Mouse (Mus musculus): ENCODE measurements around the gene Gpr119.
A peak's percentile ranks its signal among the peaks of the same experiment; 100 is the strongest.

Gene Gpr119

GRCm38 (mm10) chrX:48674171-48674570, at the start of gene Gpr119:
Gene Gpr119 (minus strand): TSS chrX:48674478.
- no peak for DNase-seq (ENCODE audit: low spot score)

GRCm38 (mm10) chrX:48712846-48713245, 38.6 kb upstream of the Gpr119 start:
- DNase-seq (ENCODE audit: low spot score) = no peak

- no peak for DNase-seq (ENCODE audit: low spot score)
Measured at GRCm38 (mm10) chrX:48709701-48710100, 35.4 kb upstream of the Gpr119 start.

GRCm38 (mm10) chrX:48694864-48695371, 20.6 kb upstream of the Gpr119 start, which contains the start of gene Rbmx2:
Gene Rbmx2 (plus strand): TSS chrX:48695004.
- DNase-seq (ENCODE audit: low spot score) = peak; percentile 90

GRCm38 (mm10) chrX:48694460-48694859, 20.2 kb upstream of the Gpr119 start:
- DNase-seq (ENCODE audit: low spot score) = no peak

- DNase-seq (ENCODE audit: low spot score) = no peak
Measured at GRCm38 (mm10) chrX:48683857-48684256, 9.6 kb upstream of the Gpr119 start.

- DNase-seq (ENCODE audit: low spot score) = peak; percentile 61
Measured at GRCm38 (mm10) chrX:48683451-48683850, 9.2 kb upstream of the Gpr119 start.

GRCm38 (mm10) chrX:48671714-48672113, 2.6 kb downstream of the Gpr119 start:
- DNase-seq (ENCODE audit: low spot score) = no peak

GRCm38 (mm10) chrX:48669588-48669987, 4.7 kb downstream of the Gpr119 start:
- DNase-seq (ENCODE audit: low spot score) = peak; percentile 6

GRCm38 (mm10) chrX:48666807-48667206, 7.5 kb downstream of the Gpr119 start:
- DNase-seq (ENCODE audit: low spot score) = peak; percentile 38

GRCm38 (mm10) chrX:48644122-48644521, 30.2 kb downstream of the Gpr119 start:
- DNase-seq (ENCODE audit: low spot score) = peak; percentile 18

GRCm38 (mm10) chrX:48637032-48637431, 37.2 kb downstream of the Gpr119 start:
- no peak for DNase-seq (ENCODE audit: low spot score)

- DNase-seq (ENCODE audit: low spot score) = no peak
Measured at GRCm38 (mm10) chrX:48624054-48624420, 50.2 kb downstream of the Gpr119 start.

- peak; percentile 88 for DNase-seq (ENCODE audit: low spot score)
Measured at GRCm38 (mm10) chrX:48623379-48624053, 50.8 kb downstream of the Gpr119 start, which contains the start of gene Slc25a14. Gene Slc25a14 (plus strand): TSS chrX:48623413.

- DNase-seq (ENCODE audit: low spot score) = no peak
Measured at GRCm38 (mm10) chrX:48623049-48623378, 51.3 kb downstream of the Gpr119 start.

Measured in embryo, embryonic 10 days (tissue).